Mouse (Mus musculus) stomach, embryonic 15.5 days (tissue): ENCODE measurements at regions not wholly inside any gene's neighbourhood (a gene's known extent, or its start where the extent isn't known, plus 50 kb on each side); places are given as distances from the start of the nearest gene placed in this dataset.

Experiments used
- ATAC-seq: fragments of 200-750 bp; cut with Nextera tagmentation; 2 replicates; pipeline ENCODE4 v1.8.0; 2017; ENCODE audit warnings: low read depth, moderate number of reproducible peaks, moderate TSS enrichment; ENCODE audit not compliant: insufficient read depth, low FRiP score
- H3K27ac ChIP-seq: fragments of 300-500 bp; sonication (generic); 2 replicates; pipeline ENCODE4 v1.5.1; 2015; ENCODE audit warnings: mild to moderate bottlenecking, inconsistent platforms
- H3K27me3 ChIP-seq: fragments of 300-500 bp; sonication (generic); replicated peaks from 2 replicates; pipeline ENCODE4 v1.6.1; 2015; ENCODE audit warnings: inconsistent platforms
- H3K36me3 ChIP-seq: fragments of 300-500 bp; sonication (generic); 2 replicates; pipeline ENCODE4 v1.6.1; 2015; ENCODE audit warnings: inconsistent platforms
- H3K4me1 ChIP-seq: fragments of 300-500 bp; sonication (generic); 2 replicates; pipeline ENCODE4 v1.6.1; 2015; ENCODE audit warnings: inconsistent platforms
- H3K4me2 ChIP-seq: fragments of 300-500 bp; sonication (generic); 2 replicates; pipeline ENCODE4 v1.6.1; 2015; ENCODE audit warnings: mild to moderate bottlenecking, inconsistent platforms
- H3K4me3 ChIP-seq: fragments of 300-500 bp; sonication (generic); replicated peaks from 2 replicates; pipeline ENCODE4 v1.5.1; 2015; ENCODE audit warnings: inconsistent platforms
- H3K9ac ChIP-seq: fragments of 300-500 bp; sonication (generic); 2 replicates; pipeline ENCODE4 v1.6.1; 2015; ENCODE audit warnings: inconsistent platforms
- H3K9me3 ChIP-seq: fragments of 300-500 bp; sonication (generic); 2 replicates; pipeline ENCODE4 v1.6.1; 2016; ENCODE audit warnings: inconsistent platforms
- WGBS: fragments of 180-500 bp; shearing (Covaris S2); methylation state at CpG from one replicate; pipeline ENCODE4 v1.1.7; 2015; 5-methylcytosine and 5-hydroxymethylcytosine counted together

DNA sequence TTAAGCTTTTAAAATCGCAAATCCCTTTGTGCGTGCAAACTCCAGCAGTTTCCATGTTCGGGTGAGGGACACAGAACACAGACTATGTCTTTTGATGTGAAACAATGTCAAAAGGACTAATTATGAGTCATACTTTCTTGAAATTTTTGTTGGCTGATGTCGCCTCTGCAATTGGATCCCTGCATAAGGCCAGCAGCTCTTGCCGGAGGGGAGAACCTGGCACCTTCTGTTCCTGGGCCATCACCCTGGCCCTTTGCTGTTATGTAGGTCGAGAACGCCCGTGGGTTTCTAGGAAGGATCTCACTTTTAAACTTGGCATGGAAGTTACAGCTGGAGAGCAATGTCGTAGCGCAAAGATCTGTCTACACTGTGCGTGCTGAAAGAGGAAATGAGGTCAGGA, 397.9 kb downstream of the Zfp536 start:
- Histone ChIP-seq H3K9me3 (no peaks in the 10 kb centered on the region), H3K27me3 (no peaks in the 10 kb centered on the region; the same call in 1 of the 2 replicates), H3K27ac (no peak overlapping the region), H3K4me1 (peaks cover 6% of the 10 kb centered on the region; the same call in 1 of the 2 replicates), H3K4me3 (no peak overlapping the region), H3K9ac (no peak overlapping the region), H3K4me2 (no peak overlapping the region), H3K36me3 (no peaks in the 10 kb centered on the region)
- no peak for ATAC-seq
- WGBS = 49% methylated on average over 11 of the region's 11 CpGs

DNA sequence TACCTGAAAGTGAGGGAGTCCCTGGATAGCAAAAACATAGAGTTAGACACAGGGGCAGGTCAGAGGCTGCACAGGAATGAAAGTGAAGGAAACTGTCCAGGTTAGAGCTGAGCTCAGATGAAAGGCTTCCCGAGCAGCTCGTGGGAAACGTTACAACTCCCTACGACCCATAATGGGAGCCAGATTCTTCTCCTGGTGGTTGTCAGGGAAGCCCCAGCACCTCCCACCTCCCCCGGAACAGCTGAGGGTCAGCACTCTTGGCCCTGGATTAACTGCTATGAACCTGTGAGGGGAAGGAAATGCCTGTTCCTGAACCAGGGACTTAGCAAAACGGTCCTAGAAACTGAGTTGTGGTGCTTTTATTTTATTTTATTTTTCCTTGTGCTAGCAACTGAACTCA, 397.2 kb downstream of the Zfp536 start:
- H3K4me2 ChIP-seq = no peak overlapping the region
- no peaks in the 10 kb centered on the region for H3K9me3 ChIP-seq
- no peaks in the 10 kb centered on the region for H3K36me3 ChIP-seq
- WGBS = 24% methylated on average over 6 of the region's 6 CpGs
- no peak overlapping the region for H3K9ac ChIP-seq
- no peak for ATAC-seq
- H3K4me1 ChIP-seq = peaks cover 6% of the 10 kb centered on the region; the same call in 1 of the 2 replicates
- H3K27ac ChIP-seq = no peak overlapping the region
- no peak overlapping the region for H3K4me3 ChIP-seq
- H3K27me3 ChIP-seq = no peaks in the 10 kb centered on the region; the same call in 1 of the 2 replicates

- no peaks in the 10 kb centered on the region for H3K9me3 ChIP-seq
- 33% methylated on average over 19 of the region's 19 CpGs for WGBS
- H3K27me3 ChIP-seq = no peaks in the 10 kb centered on the region
- H3K4me3 ChIP-seq = no peak overlapping the region
- peaks cover 6% of the 10 kb centered on the region; the same call in 1 of the 2 replicates for H3K4me1 ChIP-seq
- H3K27ac ChIP-seq = no peak overlapping the region
- no peak overlapping the region for H3K9ac ChIP-seq
- ATAC-seq = peak; percentile 81
- H3K4me2 ChIP-seq = peak overlapping the region; percentile 25; the same call in 1 of the 2 replicates
- no peaks in the 10 kb centered on the region for H3K36me3 ChIP-seq
These were observed 395.4 kb downstream of the Zfp536 start for GRCm38 (mm10) chr7:37377889-37378521.

- no peak for ATAC-seq
- WGBS = 87% methylated on average over 8 of the region's 8 CpGs
- Histone ChIP-seq H3K9me3 (no peaks in the 10 kb centered on the region), H3K36me3 (no peaks in the 10 kb centered on the region), H3K4me3 (no peak overlapping the region), H3K4me1 (no peaks in the 10 kb centered on the region), H3K27me3 (no peaks in the 10 kb centered on the region), H3K9ac (no peak overlapping the region), H3K27ac (no peak overlapping the region), H3K4me2 (no peak overlapping the region)
These were observed 385.6 kb downstream of the Zfp536 start for GRCm38 (mm10) chr7:37387871-37388270.

DNA sequence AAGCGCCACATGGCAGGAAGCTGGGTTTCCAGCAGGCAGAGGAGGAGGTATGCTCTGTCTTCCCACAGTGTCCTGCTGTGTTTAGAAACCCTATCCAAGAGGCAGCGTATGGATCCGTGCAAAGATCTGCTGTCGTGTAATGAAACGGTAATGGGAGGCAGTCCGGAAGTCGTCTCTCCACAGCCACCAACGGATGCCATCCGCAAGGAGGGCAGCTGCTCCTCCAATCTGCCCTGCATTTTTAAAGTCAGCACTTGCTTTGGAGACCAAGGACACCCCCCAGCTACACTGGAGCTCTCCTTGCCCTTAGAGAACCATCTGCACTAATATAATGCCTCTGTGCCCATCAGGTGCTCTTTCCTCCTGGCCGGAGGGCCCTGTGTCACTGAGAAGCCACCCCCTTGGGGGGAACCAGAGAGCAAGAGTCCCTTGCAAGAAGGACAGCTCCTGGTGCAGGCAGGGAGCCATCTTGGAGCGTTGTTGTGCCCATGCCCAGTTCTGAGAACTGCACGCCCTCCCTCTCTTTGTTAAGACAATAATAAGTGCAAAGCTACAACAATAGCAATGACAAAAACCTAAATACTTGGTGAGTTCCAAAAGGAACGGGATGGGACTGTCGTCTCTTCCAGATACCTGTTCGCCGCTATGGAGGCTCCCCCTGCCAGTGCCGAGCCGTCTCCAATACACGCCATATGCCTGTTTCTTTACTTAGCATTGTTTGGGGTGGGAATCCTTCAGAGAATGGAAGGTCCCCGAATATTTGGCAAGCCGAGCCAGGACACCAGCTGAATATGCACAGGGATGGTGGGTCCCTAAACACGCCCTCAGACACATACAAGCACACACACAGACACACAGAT, 384.4 kb downstream of the Zfp536 start:
- Histone ChIP-seq H3K27me3 (no peaks in the 10 kb centered on the region), H3K9ac (no peak overlapping the region), H3K4me1 (no peaks in the 10 kb centered on the region), H3K9me3 (no peaks in the 10 kb centered on the region), H3K36me3 (no peaks in the 10 kb centered on the region), H3K4me3 (no peak overlapping the region), H3K4me2 (no peak overlapping the region), H3K27ac (no peak overlapping the region)
- ATAC-seq = no peak
- WGBS = 82% methylated on average over 22 of the region's 22 CpGs

- Histone ChIP-seq H3K4me3 (no peak overlapping the region), H3K4me2 (no peak overlapping the region), H3K27me3 (no peaks in the 10 kb centered on the region), H3K9ac (no peak overlapping the region), H3K4me1 (no peaks in the 10 kb centered on the region), H3K27ac (no peak overlapping the region), H3K9me3 (no peaks in the 10 kb centered on the region), H3K36me3 (no peaks in the 10 kb centered on the region)
- ATAC-seq = no peak
- WGBS = 81% methylated on average over 2 of the region's 2 CpGs
These were observed 383.7 kb downstream of the Zfp536 start for GRCm38 (mm10) chr7:37389703-37390087.

GRCm38 (mm10) chr7:37390271-37390670, 383.2 kb downstream of the Zfp536 start:
- H3K27me3 ChIP-seq = no peaks in the 10 kb centered on the region
- no peaks in the 10 kb centered on the region for H3K4me1 ChIP-seq
- no peaks in the 10 kb centered on the region for H3K9me3 ChIP-seq
- H3K36me3 ChIP-seq = no peaks in the 10 kb centered on the region
- H3K4me3 ChIP-seq = no peak overlapping the region
- H3K27ac ChIP-seq = no peak overlapping the region
- H3K9ac ChIP-seq = no peak overlapping the region
- WGBS = 88% methylated on average over 7 of the region's 7 CpGs
- ATAC-seq = no peak
- no peak overlapping the region for H3K4me2 ChIP-seq

DNA sequence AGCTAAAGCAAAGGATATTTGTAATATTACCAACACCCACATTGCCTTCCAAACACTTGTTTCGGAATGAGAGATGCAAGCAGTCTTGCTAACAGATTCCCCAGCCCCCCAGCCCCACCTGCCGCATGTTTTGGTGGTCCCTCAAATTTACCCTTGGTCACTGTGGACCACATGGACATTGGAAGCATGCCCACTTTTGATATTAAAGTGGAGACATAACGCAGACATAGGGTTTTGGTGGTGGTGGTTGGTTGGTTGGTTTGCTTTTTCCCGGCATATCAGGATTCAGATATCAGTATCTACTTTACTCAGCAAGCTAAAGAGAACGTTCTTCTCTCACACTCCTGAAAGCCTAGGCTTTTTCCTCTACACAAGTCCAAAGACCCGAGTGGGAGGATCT, 381.3 kb downstream of the Zfp536 start:
- H3K27ac ChIP-seq = no peak overlapping the region
- no peaks in the 10 kb centered on the region for H3K4me1 ChIP-seq
- H3K27me3 ChIP-seq = no peaks in the 10 kb centered on the region
- H3K4me3 ChIP-seq = no peak overlapping the region
- 82% methylated on average over 6 of the region's 6 CpGs for WGBS
- ATAC-seq = no peak
- H3K36me3 ChIP-seq = no peaks in the 10 kb centered on the region
- H3K9ac ChIP-seq = no peak overlapping the region
- no peaks in the 10 kb centered on the region for H3K9me3 ChIP-seq
- H3K4me2 ChIP-seq = no peak overlapping the region

DNA sequence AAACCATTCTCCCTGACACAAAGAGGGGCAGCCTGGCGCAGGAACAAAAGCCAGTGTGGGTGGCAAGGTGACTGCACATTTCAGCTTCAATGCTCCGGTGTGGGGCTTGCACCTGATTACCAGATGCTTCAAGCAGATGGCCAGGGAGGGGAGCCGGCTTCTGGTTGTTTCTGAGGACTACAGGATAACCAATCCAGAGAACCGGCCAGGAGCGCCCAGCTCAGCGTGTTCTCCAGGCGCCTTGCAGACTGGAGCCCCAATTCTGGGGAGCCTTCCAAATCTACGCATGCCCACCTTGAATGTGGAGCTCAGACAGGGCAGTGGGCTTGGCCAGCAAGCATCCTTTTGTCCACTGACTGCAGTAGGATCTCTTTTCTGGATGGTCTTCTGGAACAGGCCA, 380.8 kb downstream of the Zfp536 start:
- Histone ChIP-seq H3K9ac (no peak overlapping the region), H3K27me3 (no peaks in the 10 kb centered on the region), H3K4me3 (no peak overlapping the region), H3K4me1 (no peaks in the 10 kb centered on the region), H3K27ac (no peak overlapping the region), H3K9me3 (no peaks in the 10 kb centered on the region), H3K36me3 (no peaks in the 10 kb centered on the region), H3K4me2 (no peak overlapping the region)
- 89% methylated on average over 8 of the region's 8 CpGs for WGBS
- no peak for ATAC-seq

DNA sequence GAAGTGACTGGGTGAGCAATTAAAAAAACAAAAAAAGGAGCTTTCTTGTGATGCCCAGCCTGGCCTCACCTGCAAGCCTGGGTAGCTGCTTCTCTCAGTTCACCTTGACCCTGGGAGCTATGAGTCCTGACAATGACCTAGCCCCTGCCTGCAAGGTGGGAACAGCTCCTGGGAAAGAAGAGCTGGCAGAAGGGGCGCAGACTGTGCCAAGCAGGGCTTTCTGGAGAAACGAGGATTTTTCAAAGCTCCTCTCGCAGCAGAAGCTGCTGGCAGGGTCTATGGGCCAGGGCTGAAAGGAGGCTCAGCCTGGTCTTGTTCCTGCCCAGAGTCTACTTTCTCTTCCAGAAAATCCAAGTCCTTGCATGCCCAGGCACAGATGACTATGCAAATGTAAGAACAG, 380.4 kb downstream of the Zfp536 start:
- no peaks in the 10 kb centered on the region for H3K27me3 ChIP-seq
- no peaks in the 10 kb centered on the region for H3K4me1 ChIP-seq
- H3K27ac ChIP-seq = no peak overlapping the region
- no peak for ATAC-seq
- no peak overlapping the region for H3K9ac ChIP-seq
- no peak overlapping the region for H3K4me2 ChIP-seq
- no peaks in the 10 kb centered on the region for H3K36me3 ChIP-seq
- no peaks in the 10 kb centered on the region for H3K9me3 ChIP-seq
- WGBS = 67% methylated on average over 3 of the region's 3 CpGs
- no peak overlapping the region for H3K4me3 ChIP-seq

- H3K9ac ChIP-seq = no peak overlapping the region
- H3K36me3 ChIP-seq = no peaks in the 10 kb centered on the region
- no peak; the same call in 1 of the 2 replicates for ATAC-seq
- no peak overlapping the region for H3K27ac ChIP-seq
- 74% methylated on average over 8 of the region's 8 CpGs for WGBS
- no peak overlapping the region for H3K4me3 ChIP-seq
- H3K4me1 ChIP-seq = no peaks in the 10 kb centered on the region
- no peaks in the 10 kb centered on the region for H3K27me3 ChIP-seq
- H3K9me3 ChIP-seq = no peaks in the 10 kb centered on the region
- no peak overlapping the region for H3K4me2 ChIP-seq
These were observed 378.4 kb downstream of the Zfp536 start for GRCm38 (mm10) chr7:37394965-37395426.

DNA sequence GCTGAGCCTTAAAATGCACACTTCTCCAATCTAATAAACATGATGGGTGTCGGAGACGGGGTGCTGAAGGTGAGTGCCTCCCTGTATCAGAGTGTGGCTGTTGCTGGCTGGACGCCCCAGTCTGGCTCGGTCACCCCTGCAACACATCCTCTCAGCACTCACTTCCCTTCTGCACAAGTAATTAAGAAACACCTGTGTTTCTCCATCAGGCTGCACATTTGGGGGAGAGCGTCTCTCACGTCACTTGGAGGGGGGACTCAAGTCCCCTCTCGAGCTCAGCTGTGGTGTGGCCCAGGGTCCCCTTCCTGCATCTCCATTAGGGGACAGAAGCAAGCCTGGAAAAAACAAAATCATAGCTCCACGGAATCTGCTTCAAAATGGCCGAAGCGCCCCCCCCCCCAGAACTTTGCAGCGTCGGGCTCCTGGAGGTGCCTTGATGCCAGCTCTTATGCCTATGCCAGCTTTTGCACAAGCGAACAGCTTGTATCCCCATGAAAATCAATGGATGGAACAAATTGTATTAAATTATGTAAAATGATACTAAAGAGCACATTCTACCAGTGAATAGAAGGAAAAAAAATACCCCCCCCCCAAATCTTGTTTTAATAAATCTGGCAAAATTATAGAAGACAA, 377.4 kb downstream of the Zfp536 start:
- 83% methylated on average over 13 of the region's 13 CpGs for WGBS
- H3K36me3 ChIP-seq = no peaks in the 10 kb centered on the region
- H3K4me3 ChIP-seq = no peak overlapping the region
- H3K4me1 ChIP-seq = no peaks in the 10 kb centered on the region
- H3K4me2 ChIP-seq = no peak overlapping the region
- H3K9me3 ChIP-seq = no peaks in the 10 kb centered on the region
- H3K9ac ChIP-seq = no peak overlapping the region
- H3K27me3 ChIP-seq = no peaks in the 10 kb centered on the region
- no peak overlapping the region for H3K27ac ChIP-seq
- no peak for ATAC-seq
